Mouse (Mus musculus) midbrain, embryonic 12.5 days (tissue): ENCODE results near the gene Rsf1. TPM values are rescaled to one million over a fixed set of nuclear protein-coding genes. Genes with fewer than 3 reads are reported as not detected.

Source experiments
- ATAC-seq: fragments of 200-750 bp; cut with Nextera tagmentation; 2 replicates; pipeline ENCODE4 v1.8.0; 2017; ENCODE audit warnings: low read depth, moderate TSS enrichment, moderate library complexity; ENCODE audit not compliant: low FRiP score
- H3K27ac ChIP-seq: fragments of 300-500 bp; sonication (generic); replicated peaks from 2 replicates; pipeline ENCODE4 v1.5.1; 2016; ENCODE audit warnings: mild to moderate bottlenecking
- H3K27me3 ChIP-seq: fragments of 300-500 bp; sonication (generic); 2 replicates; pipeline ENCODE4 v1.6.1; 2016; ENCODE audit warnings: mild to moderate bottlenecking
- H3K36me3 ChIP-seq: fragments of 300-500 bp; sonication (generic); 2 replicates; pipeline ENCODE4 v1.6.1; 2016
- H3K4me1 ChIP-seq: fragments of 300-500 bp; sonication (generic); 2 replicates; pipeline ENCODE4 v1.6.1; 2016
- H3K4me2 ChIP-seq: fragments of 300-500 bp; sonication (generic); replicated peaks from 2 replicates; pipeline ENCODE4 v1.6.1; 2016; ENCODE audit warnings: mild to moderate bottlenecking, moderate library complexity
- H3K4me3 ChIP-seq: fragments of 300-500 bp; sonication (generic); 2 replicates; pipeline ENCODE4 v1.5.1; 2016; ENCODE audit warnings: mild to moderate bottlenecking
- H3K9ac ChIP-seq: fragments of 300-500 bp; sonication (generic); replicated peaks from 2 replicates; pipeline ENCODE4 v1.6.1; 2016; ENCODE audit warnings: mild to moderate bottlenecking, moderate library complexity
- H3K9me3 ChIP-seq: fragments of 300-500 bp; sonication (generic); 2 replicates; pipeline ENCODE4 v1.6.1; 2016; ENCODE audit warnings: mild to moderate bottlenecking
- WGBS: fragments of 180-500 bp; shearing (Covaris S2); methylation state at CpG from one replicate; pipeline ENCODE4 v1.1.7; 2016; 5-methylcytosine and 5-hydroxymethylcytosine counted together
- polyA plus RNA-seq: library from polyadenylated mRNA; unstranded; fragments of >200 nt; fragmentation: Nextera tagmentation; extraction: Ambion mirVana; gene quantifications from 2 replicates; pipeline ENCODE4 v1.2.1, GENCODE M21; 2016

Gene Rsf1
- polyA plus RNA-seq, 1 experiment from 2014 or later = 31.6 TPM

DNA sequence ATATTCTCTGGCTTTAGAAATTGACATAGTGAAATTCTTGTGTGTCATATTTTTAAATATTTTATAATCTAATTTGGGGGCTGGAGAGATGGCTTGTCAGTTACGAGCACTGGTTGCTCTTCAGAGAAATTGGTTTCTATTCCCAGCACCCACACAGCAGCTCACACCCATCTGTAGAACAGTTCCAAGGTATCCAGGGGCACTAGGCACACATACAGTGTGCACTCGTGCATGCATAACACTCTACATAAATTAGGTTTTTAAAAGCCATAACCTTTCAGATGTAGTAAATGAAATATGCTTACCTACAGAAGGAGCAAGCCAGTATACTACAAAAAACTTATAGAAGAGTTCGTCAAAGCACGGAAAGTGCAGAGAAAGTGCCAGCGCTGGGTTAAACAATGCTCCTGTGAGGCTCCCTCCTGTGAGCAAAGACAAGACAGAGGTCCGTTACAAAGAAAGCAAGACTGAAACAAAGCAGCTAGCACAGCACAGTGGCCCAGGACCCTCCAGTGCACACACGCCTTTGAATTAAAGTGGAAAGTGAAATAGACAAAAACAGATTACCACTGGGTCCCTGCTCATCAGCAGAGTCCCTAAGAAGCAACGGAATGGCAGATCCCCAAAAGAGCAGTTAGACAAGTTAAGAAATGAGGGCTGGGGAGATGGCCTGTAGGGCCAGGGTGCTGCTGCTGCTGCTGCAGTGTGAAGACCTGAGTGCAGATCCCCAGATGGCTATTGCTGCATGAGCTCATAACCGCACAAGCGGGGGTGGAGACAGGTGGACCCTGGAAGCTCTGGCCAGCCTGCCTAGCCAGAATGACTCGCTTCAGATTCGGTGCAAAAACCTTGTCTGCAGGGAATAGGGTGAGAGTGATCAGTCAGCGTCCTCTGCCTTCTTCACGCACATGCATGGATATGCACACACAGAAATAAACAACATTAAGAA lies 149.3 kb downstream of the Rsf1 start:
- Histone ChIP-seq H3K4me3 (no peak overlapping the region), H3K27ac (no peak overlapping the region), H3K27me3 (no peaks in the 10 kb centered on the region), H3K4me1 (peaks cover 15% of the 10 kb centered on the region), H3K36me3 (0 out of 2 replicates have a peak, but pooled peaks cover 12% of the 10 kb centered on the region), H3K9ac (peak overlapping the region; percentile 31; the same call in 1 of the 2 replicates), H3K9me3 (no peaks in the 10 kb centered on the region), H3K4me2 (no peak overlapping the region)
- no peak for ATAC-seq
- WGBS = 32% methylated on average over 14 of the region's 14 CpGs

DNA sequence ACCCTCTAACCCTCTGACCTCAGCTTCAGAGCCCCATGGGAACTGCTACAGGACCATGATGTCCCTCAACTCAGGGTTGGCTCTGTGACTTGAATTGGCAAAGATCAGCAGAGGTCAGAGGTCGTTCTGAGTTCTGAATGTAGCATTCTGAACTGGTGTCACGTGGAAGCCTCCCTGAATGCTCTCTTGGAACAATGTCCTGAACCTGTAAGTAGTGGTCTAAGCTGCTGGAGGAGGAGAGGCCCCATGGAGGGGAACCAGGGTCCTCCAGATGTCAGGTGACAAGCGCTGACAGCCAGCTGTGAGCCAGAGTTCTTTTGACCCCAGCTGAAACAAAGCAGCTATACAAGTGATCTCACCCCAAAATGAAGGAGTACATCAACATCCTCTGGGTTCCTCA lies 150.7 kb downstream of the Rsf1 start:
- Histone ChIP-seq H3K4me1 (peaks cover 15% of the 10 kb centered on the region), H3K27me3 (0 out of 2 replicates have a peak, but pooled peaks cover 3% of the 10 kb centered on the region), H3K27ac (no peak overlapping the region), H3K4me2 (no peak overlapping the region), H3K36me3 (0 out of 2 replicates have a peak, but pooled peaks cover 10% of the 10 kb centered on the region), H3K9me3 (no peaks in the 10 kb centered on the region), H3K9ac (no peak overlapping the region), H3K4me3 (no peak overlapping the region)
- WGBS = 26% methylated on average over 3 of the region's 3 CpGs
- no peak for ATAC-seq

DNA sequence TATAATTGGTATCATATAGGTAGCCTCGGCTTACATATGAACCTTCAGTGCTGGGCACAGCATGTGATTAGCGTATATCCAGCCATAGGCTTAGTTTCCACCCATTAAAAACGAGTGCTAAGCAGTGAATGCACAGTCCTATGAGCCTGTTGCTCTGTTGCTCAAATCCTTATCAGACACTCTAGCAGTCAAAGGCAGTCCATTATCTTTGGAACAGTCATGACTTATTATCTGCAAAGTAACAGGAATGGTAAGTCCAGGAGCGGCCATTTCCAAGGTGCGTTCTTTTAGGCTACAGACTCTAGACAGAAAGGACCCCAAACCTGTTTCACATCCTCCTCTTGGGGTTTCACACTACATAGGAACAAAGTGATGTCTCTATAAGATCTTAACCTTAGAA lies 153.9 kb downstream of the Rsf1 start:
- Histone ChIP-seq H3K9me3 (no peaks in the 10 kb centered on the region), H3K27ac (no peak overlapping the region), H3K36me3 (no peaks in the 10 kb centered on the region), H3K9ac (no peak overlapping the region), H3K4me2 (no peak overlapping the region), H3K4me3 (no peak overlapping the region), H3K4me1 (peaks cover 21% of the 10 kb centered on the region), H3K27me3 (peaks cover 10% of the 10 kb centered on the region)
- 92% methylated on average over 5 of the region's 5 CpGs for WGBS
- ATAC-seq = no peak

DNA sequence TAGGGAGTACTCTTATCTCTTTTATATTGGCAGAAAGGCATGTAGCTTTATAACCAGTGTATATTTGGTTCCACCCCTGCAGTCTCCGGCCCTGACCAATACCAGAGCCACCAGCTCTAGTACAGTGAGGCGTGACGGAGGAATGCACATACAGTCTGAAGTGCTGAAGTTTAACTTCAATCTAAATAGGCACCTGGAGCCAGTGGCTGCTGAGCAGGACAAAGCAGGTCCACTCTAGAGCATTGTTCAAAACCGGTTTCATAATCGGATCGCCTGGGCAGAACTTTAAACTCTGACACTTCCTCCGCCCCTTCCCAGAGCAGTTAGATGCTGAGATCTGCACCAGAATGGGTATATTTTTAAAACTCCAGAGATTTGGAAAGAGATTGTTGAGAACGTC lies 155.3 kb downstream of the Rsf1 start:
- Histone ChIP-seq H3K9me3 (no peaks in the 10 kb centered on the region), H3K4me3 (no peak overlapping the region), H3K27me3 (peaks cover 10% of the 10 kb centered on the region), H3K9ac (no peak overlapping the region), H3K27ac (no peak overlapping the region), H3K4me1 (peaks cover 11% of the 10 kb centered on the region), H3K36me3 (no peaks in the 10 kb centered on the region), H3K4me2 (no peak overlapping the region)
- ATAC-seq = no peak
- WGBS = 85% methylated on average over 8 of the region's 8 CpGs

DNA sequence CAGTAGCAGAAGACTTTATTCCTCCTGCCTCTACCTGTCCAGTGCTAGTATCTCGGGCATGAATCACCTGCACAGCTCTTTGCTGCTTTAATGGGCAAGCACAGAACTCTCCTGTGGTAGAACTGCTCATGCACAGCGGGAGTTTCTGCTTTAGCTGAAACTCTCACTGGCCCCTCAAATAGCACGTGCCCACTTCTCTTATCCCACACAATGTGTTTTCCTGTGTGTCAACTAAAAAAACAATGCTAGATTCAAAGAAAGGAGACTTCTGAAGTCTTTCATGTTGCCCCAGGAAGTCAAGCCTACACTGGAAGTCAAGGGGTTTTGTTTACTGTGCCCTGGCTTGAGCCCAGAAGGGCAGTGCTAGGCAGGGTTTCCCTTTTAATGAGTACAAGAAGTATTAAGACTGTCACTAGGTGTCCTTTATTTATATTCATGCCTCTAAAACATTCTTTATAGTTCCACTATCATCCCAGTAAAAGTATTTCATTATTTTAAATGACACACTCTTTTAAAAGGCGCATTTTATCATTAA lies 156.3 kb downstream of the Rsf1 start:
- ATAC-seq = no peak
- WGBS = 31% methylated on average over 4 of the region's 4 CpGs
- H3K4me1 ChIP-seq = peaks cover 11% of the 10 kb centered on the region

DNA sequence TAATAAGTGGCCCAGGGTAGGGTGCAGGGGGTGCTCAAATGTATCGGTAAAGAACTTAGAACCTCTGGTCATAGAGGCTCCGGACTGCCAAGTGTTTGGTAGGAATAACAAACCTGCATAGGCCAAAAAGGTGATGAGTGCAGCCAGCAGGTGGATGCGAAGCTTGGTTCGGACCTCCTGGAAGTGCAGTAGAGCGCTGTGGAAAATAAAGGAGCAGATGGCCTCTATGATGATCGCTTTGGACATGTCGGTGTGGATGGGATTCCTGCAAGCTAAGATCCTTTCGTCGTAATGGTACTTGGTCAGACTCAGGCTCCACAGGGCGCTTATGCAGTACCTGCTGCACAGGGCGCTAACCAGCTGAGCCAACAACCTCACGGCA lies 157.6 kb downstream of the Rsf1 start:
- H3K9ac ChIP-seq = peak overlapping the region; percentile 67
- peaks cover 14% of the 10 kb centered on the region for H3K4me1 ChIP-seq
- peak overlapping the region; percentile 89 for H3K4me2 ChIP-seq
- peaks cover 10% of the 10 kb centered on the region for H3K27me3 ChIP-seq
- H3K9me3 ChIP-seq = no peaks in the 10 kb centered on the region
- peak overlapping the region; percentile 56 for H3K4me3 ChIP-seq
- H3K27ac ChIP-seq = no peak overlapping the region
- WGBS = 7% methylated on average over 12 of the region's 12 CpGs
- no peak for ATAC-seq
- no peaks in the 10 kb centered on the region for H3K36me3 ChIP-seq

More for the DNA sequence above, 156.3 kb downstream of the Rsf1 start:
- Histone ChIP-seq H3K9me3 (no peaks in the 10 kb centered on the region), H3K4me3 (no peak overlapping the region), H3K27me3 (peaks cover 10% of the 10 kb centered on the region), H3K27ac (no peak overlapping the region), H3K36me3 (no peaks in the 10 kb centered on the region), H3K4me2 (no peak overlapping the region), H3K9ac (no peak overlapping the region)

DNA sequence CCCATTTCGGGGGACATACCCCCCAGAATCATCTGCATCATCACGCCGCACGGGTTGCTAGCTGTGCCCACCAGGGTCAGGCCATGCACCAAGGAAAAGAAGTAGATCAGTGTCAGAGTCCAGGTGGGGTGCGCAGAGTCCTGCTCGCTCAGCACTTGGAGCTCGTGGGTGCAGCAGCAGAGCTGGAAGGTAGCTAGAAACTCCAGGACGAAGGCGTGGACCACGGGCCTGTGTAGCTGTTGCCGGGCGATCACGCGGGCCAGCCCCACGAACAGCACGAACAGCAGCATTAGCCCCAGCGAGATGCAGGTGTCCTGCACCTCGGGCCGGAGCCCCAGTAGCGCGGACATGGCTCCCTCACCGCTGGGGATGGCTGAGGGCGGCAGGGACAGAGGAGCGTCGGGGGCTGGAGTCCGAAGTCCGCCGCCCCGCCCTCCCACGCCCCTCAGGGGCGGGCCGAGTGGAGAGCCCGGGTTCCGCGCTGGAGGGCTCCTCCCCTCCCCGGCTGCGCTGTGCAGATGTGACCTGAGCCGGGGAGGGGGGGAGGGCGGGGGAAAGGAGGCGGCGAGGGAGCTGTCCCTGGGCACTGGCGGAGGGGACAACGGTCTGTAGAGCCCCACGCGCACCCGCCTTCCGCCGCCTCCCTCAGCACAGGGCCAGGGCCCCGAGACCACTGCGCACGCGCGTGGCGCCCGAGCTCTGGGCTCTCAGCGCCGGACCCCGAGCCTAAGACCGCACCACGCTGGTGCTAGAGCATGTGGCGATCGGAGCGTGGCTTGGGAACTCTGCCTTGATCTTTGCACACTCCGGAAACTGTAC lies 158.2 kb downstream of the Rsf1 start, which contains the start of gene Aqp11:
Gene Aqp11 (minus strand): TSS at position 652 of the 819 bp plus-strand sequence.
- H3K36me3 ChIP-seq = no peaks in the 10 kb centered on the region
- under 1% methylated on average over 57 of the region's 64 CpGs for WGBS
- H3K4me1 ChIP-seq = peaks cover 14% of the 10 kb centered on the region
- peaks cover 15% of the 10 kb centered on the region for H3K27me3 ChIP-seq
- peak within 1 kb of the TSS; percentile 56 for H3K4me3 ChIP-seq
- H3K9me3 ChIP-seq = no peaks in the 10 kb centered on the region
- H3K27ac ChIP-seq = no peak within 1 kb of the TSS; the same call in 1 of the 2 replicates
- peak within 1 kb of the TSS; percentile 67 for H3K9ac ChIP-seq
- ATAC-seq = peak; percentile 95
- H3K4me2 ChIP-seq = peak within 1 kb of the TSS; percentile 89

DNA sequence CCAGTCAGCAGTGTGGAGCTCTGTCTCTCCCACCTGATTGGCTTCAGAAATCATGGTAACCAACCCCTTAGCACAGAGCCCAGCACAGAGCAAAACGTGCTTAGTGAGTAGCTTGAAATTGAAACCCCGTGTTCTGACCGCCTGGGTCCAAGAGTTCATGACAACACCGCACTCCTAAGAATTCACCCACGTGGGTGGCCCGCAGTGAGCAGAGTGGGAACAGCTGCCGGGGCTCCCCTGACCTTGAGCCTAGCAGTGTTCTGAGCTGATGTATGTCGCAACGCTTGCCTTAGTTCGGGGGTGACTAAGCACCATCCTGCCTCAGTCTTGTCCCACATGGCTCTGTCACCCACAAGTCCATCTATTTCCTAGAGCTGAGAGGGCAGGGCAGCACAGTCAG lies 161.3 kb downstream of the Rsf1 start:
- ATAC-seq = no peak
- peaks cover 9% of the 10 kb centered on the region for H3K27me3 ChIP-seq
- no peak overlapping the region for H3K27ac ChIP-seq
- no peak overlapping the region for H3K9ac ChIP-seq
- H3K36me3 ChIP-seq = no peaks in the 10 kb centered on the region
- 40% methylated on average over 10 of the region's 10 CpGs for whole genome bisulfite sequencing
- no peaks in the 10 kb centered on the region for H3K9me3 ChIP-seq
- H3K4me3 ChIP-seq = no peak overlapping the region
- H3K4me1 ChIP-seq = peaks cover 14% of the 10 kb centered on the region
- no peak overlapping the region for H3K4me2 ChIP-seq

DNA sequence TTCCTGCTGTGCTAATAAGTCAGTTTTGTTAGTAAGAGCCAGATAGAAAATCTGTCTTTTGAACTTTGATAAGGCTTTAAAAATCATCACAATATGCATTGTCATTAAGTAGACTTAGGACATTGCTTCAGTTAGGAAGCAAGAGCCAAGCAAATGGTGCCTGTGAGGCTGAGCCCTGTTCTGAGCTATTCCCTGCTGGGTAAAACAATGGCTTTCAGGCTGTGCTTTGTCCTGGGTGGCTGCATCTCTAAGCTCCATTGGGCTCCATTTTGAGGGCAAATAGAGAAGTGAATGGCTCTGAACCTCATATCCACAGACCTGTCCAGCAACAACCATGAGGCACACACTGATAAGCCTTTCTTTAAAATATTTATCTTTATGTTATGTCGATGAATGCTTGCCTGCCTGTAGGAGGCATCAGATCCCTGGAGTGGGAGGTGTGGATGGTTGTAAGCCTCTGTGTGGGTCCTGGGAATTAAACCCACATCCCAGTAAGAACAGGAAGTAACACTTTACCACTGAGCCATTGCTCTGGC lies 162.1 kb downstream of the Rsf1 start:
- Histone ChIP-seq H3K4me1 (peaks cover 13% of the 10 kb centered on the region), H3K36me3 (no peaks in the 10 kb centered on the region), H3K27me3 (peaks cover 9% of the 10 kb centered on the region), H3K4me2 (no peak overlapping the region), H3K9ac (no peak overlapping the region), H3K9me3 (no peaks in the 10 kb centered on the region), H3K4me3 (no peak overlapping the region), H3K27ac (no peak overlapping the region)
- no peak for ATAC-seq
- 8% methylated on average over 1 of the region's 1 CpGs for WGBS
